Mouse (Mus musculus): ENCODE measurements around the gene Slc19a2. TPM values are rescaled to one million over a fixed set of nuclear protein-coding genes. Genes with fewer than 3 reads are reported as not detected.
"Not testable (repeated sequence)": the region's sequence is repeated elsewhere in the genome, so short reads cannot be mapped to it uniquely, and the experiment has no call there.

Gene Slc19a2
- polyA plus RNA-seq, 1 experiment = 7.4 TPM

GRCm38 (mm10) chr1:164215540-164215939 lies 33.3 kb upstream of the Slc19a2 start:
- H3K36me3 ChIP-seq (ENCODE audit: control insufficient read depth, insufficient read depth, low read length) = no peaks in the 10 kb centered on the region
- no peak overlapping the region; the same call in 1 of the 2 replicates for H3K27ac ChIP-seq (ENCODE audit: insufficient read depth, low read depth, low read length)
- TF ChIP-seq POLR2A (IDR thresholded peaks at IDR 0.05; ENCODE audit: low read depth, low read length) (no peak), CTCF (IDR thresholded peaks at IDR 0.05; ENCODE audit: extremely low read depth, insufficient read length, insufficient replicate concordance, low read depth, low read length) (no peak)
- WGBS = 27% methylated on average over 6 of the region's 6 CpGs
- H3K4me1 ChIP-seq (ENCODE audit: control insufficient read depth, insufficient read depth, insufficient read length, low read length) = peaks cover 16% of the 10 kb centered on the region; the same call in 1 of the 2 replicates
- no peak overlapping the region for H3K4me3 ChIP-seq (ENCODE audit: low read depth, low read length)
- no peaks in the 10 kb centered on the region for H3K27me3 ChIP-seq (ENCODE audit: control insufficient read depth, insufficient read depth, low read length)

GRCm38 (mm10) chr1:164217791-164218685 lies 30.8 kb upstream of the Slc19a2 start:
- TF ChIP-seq CTCF (IDR thresholded peaks at IDR 0.05; ENCODE audit: extremely low read depth, insufficient read length, insufficient replicate concordance, low read depth, low read length) (no peak), POLR2A (IDR thresholded peaks at IDR 0.05; ENCODE audit: low read depth, low read length) (no peak)
- Histone ChIP-seq H3K36me3 (ENCODE audit: control insufficient read depth, insufficient read depth, low read length) (no peaks in the 10 kb centered on the region), H3K4me1 (ENCODE audit: control insufficient read depth, insufficient read depth, insufficient read length, low read length) (peaks cover 11% of the 10 kb centered on the region; the same call in 1 of the 2 replicates), H3K4me3 (ENCODE audit: low read depth, low read length) (no peak overlapping the region), H3K27me3 (ENCODE audit: control insufficient read depth, insufficient read depth, low read length) (no peaks in the 10 kb centered on the region), H3K27ac (ENCODE audit: insufficient read depth, low read depth, low read length) (no peak overlapping the region)
- WGBS = 17% methylated on average over 15 of the region's 15 CpGs

GRCm38 (mm10) chr1:164220261-164220660 lies 28.6 kb upstream of the Slc19a2 start:
- H3K36me3 ChIP-seq (ENCODE audit: control insufficient read depth, insufficient read depth, low read length) = no peaks in the 10 kb centered on the region
- no peak for TF ChIP-seq CTCF (IDR thresholded peaks at IDR 0.05; ENCODE audit: extremely low read depth, insufficient read length, insufficient replicate concordance, low read depth, low read length)
- no peak for TF ChIP-seq POLR2A (IDR thresholded peaks at IDR 0.05; ENCODE audit: low read depth, low read length)
- WGBS = 90% methylated on average over 4 of the region's 4 CpGs
- H3K27me3 ChIP-seq (ENCODE audit: control insufficient read depth, insufficient read depth, low read length) = no peaks in the 10 kb centered on the region
- H3K4me1 ChIP-seq (ENCODE audit: control insufficient read depth, insufficient read depth, insufficient read length, low read length) = peaks cover 6% of the 10 kb centered on the region; the same call in 1 of the 2 replicates
- H3K27ac ChIP-seq (ENCODE audit: insufficient read depth, low read depth, low read length) = no peak overlapping the region
- no peak overlapping the region for H3K4me3 ChIP-seq (ENCODE audit: low read depth, low read length)

- TF ChIP-seq CTCF (IDR thresholded peaks at IDR 0.05; ENCODE audit: extremely low read depth, insufficient read length, insufficient replicate concordance, low read depth, low read length) (no peak), POLR2A (IDR thresholded peaks at IDR 0.05; ENCODE audit: low read depth, low read length) (no peak)
- no peaks in the 10 kb centered on the region for H3K27me3 ChIP-seq (ENCODE audit: control insufficient read depth, insufficient read depth, low read length)
- H3K36me3 ChIP-seq (ENCODE audit: control insufficient read depth, insufficient read depth, low read length) = no peaks in the 10 kb centered on the region
- no peak overlapping the region for H3K4me3 ChIP-seq (ENCODE audit: low read depth, low read length)
- H3K27ac ChIP-seq (ENCODE audit: insufficient read depth, low read depth, low read length) = 0 out of 2 replicates have a peak overlapping the region, but pooled peaks have one; percentile 19
- H3K4me1 ChIP-seq (ENCODE audit: control insufficient read depth, insufficient read depth, insufficient read length, low read length) = no peaks in the 10 kb centered on the region
Observed at GRCm38 (mm10) chr1:164223089-164223488, 25.8 kb upstream of the Slc19a2 start.

- not testable (repeated sequence) for H3K27me3 ChIP-seq (ENCODE audit: control insufficient read depth, insufficient read depth, low read length); H3K4me3 ChIP-seq (ENCODE audit: low read depth, low read length); H3K27ac ChIP-seq (ENCODE audit: insufficient read depth, low read depth, low read length); H3K4me1 ChIP-seq (ENCODE audit: control insufficient read depth, insufficient read depth, insufficient read length, low read length); H3K36me3 ChIP-seq (ENCODE audit: control insufficient read depth, insufficient read depth, low read length)
- 84% methylated on average over 3 of the region's 4 CpGs for WGBS
Observed at GRCm38 (mm10) chr1:164231937-164232570, 16.8 kb upstream of the Slc19a2 start.

- TF ChIP-seq CTCF (IDR thresholded peaks at IDR 0.05; ENCODE audit: extremely low read depth, insufficient read length, insufficient replicate concordance, low read depth, low read length) (no peak), POLR2A (IDR thresholded peaks at IDR 0.05; ENCODE audit: low read depth, low read length) (no peak)
Observed at GRCm38 (mm10) chr1:164233447-164233846, 15.4 kb upstream of the Slc19a2 start.

GRCm38 (mm10) chr1:164235078-164235477 lies 13.8 kb upstream of the Slc19a2 start:
- H3K36me3 ChIP-seq (ENCODE audit: control insufficient read depth, insufficient read depth, low read length) = no peaks in the 10 kb centered on the region
- H3K27ac ChIP-seq (ENCODE audit: insufficient read depth, low read depth, low read length) = no peak overlapping the region
- WGBS = 71% methylated on average over 7 of the region's 7 CpGs
- H3K27me3 ChIP-seq (ENCODE audit: control insufficient read depth, insufficient read depth, low read length) = no peaks in the 10 kb centered on the region
- no peaks in the 10 kb centered on the region for H3K4me1 ChIP-seq (ENCODE audit: control insufficient read depth, insufficient read depth, insufficient read length, low read length)
- H3K4me3 ChIP-seq (ENCODE audit: low read depth, low read length) = no peak overlapping the region
- TF ChIP-seq POLR2A (IDR thresholded peaks at IDR 0.05; ENCODE audit: low read depth, low read length) = no peak
- TF ChIP-seq CTCF (IDR thresholded peaks at IDR 0.05; ENCODE audit: extremely low read depth, insufficient read length, insufficient replicate concordance, low read depth, low read length) = no peak

More at GRCm38 (mm10) chr1:164233447-164233846, 15.4 kb upstream of the Slc19a2 start:
- no peaks in the 10 kb centered on the region for H3K4me1 ChIP-seq (ENCODE audit: control insufficient read depth, insufficient read depth, insufficient read length, low read length)
- no peaks in the 10 kb centered on the region for H3K27me3 ChIP-seq (ENCODE audit: control insufficient read depth, insufficient read depth, low read length)
- H3K4me3 ChIP-seq (ENCODE audit: low read depth, low read length) = no peak overlapping the region
- WGBS = 62% methylated on average over 1 of the region's 1 CpGs
- H3K27ac ChIP-seq (ENCODE audit: insufficient read depth, low read depth, low read length) = no peak overlapping the region
- no peaks in the 10 kb centered on the region for H3K36me3 ChIP-seq (ENCODE audit: control insufficient read depth, insufficient read depth, low read length)
